Mouse (Mus musculus): ENCODE measurements at regions not wholly inside any gene's neighbourhood (a gene's known extent, or its start where the extent isn't known, plus 50 kb on each side); places are given as distances from the start of the nearest gene placed in this dataset.
A peak's percentile ranks its signal among the peaks of the same experiment; 100 is the strongest.

- WGBS: 59% methylated on average over 17 of the region's 17 CpGs
- Histone ChIP-seq H3K4me1 (no peaks in the 10 kb centered on the region), H3K36me3 (no peaks in the 10 kb centered on the region), H3K4me2 (replicated peaks) (no peak overlapping the region), H3K4me3 (no peak overlapping the region), H3K9ac (no peak overlapping the region), H3K27me3 (no peaks in the 10 kb centered on the region), H3K9me3 (replicated peaks) (0 out of 2 replicates have a peak, but pooled peaks cover 3% of the 10 kb centered on the region), H3K27ac (no peak overlapping the region)
- no peak for ATAC-seq (ENCODE audit: low FRiP score)
Measured at GRCm38 (mm10) chr5:116350761-116351160, 62.0 kb upstream of the Ccdc60 start.

- Histone ChIP-seq H3K4me3 (no peak overlapping the region), H3K4me2 (replicated peaks) (peak overlapping the region; percentile 24), H3K27me3 (peaks cover 6% of the 10 kb centered on the region; the same call in 1 of the 2 replicates), H3K27ac (no peak overlapping the region), H3K9ac (0 out of 2 replicates have a peak overlapping the region, but pooled peaks have one; percentile 1), H3K4me1 (peaks cover 7% of the 10 kb centered on the region), H3K36me3 (no peaks in the 10 kb centered on the region), H3K9me3 (replicated peaks) (0 out of 2 replicates have a peak, but pooled peaks cover 3% of the 10 kb centered on the region)
- WGBS: 22% methylated on average over 12 of the region's 14 CpGs
- 0 out of 2 replicates have a peak, but pooled peaks have one; percentile 43 for ATAC-seq (ENCODE audit: low FRiP score)
Measured at GRCm38 (mm10) chr5:116342203-116342928, 53.6 kb upstream of the Ccdc60 start.

- ATAC-seq (ENCODE audit: low FRiP score): no peak
- Histone ChIP-seq H3K4me3 (no peak overlapping the region), H3K36me3 (no peaks in the 10 kb centered on the region), H3K9ac (no peak overlapping the region), H3K4me1 (peaks cover 11% of the 10 kb centered on the region), H3K9me3 (replicated peaks) (no peaks in the 10 kb centered on the region), H3K4me2 (replicated peaks) (no peak overlapping the region), H3K27me3 (peaks cover 4% of the 10 kb centered on the region; the same call in 1 of the 2 replicates), H3K27ac (no peak overlapping the region)
- 78% methylated on average over 8 of the region's 8 CpGs for WGBS
Measured at GRCm38 (mm10) chr5:116339501-116339900, 50.7 kb upstream of the Ccdc60 start.
